Mouse (Mus musculus) spleen, adult 2 months (tissue): ENCODE results near the gene Ecm2. TPM values are rescaled to one million over a fixed set of nuclear protein-coding genes. Genes with fewer than 3 reads are reported as not detected.

Experiments used
- DNase-seq, 2 experiments: peaks; one replicate each; pipeline versions ENCODE4 v3.0.0 to v3.0.0-alpha.2; 2012 to 2021; ENCODE audit warnings: low spot score in 2 of 2, low read depth in 1 of 2
- H3K27ac ChIP-seq: fragments of 200-500 bp; 2 replicates; pipeline ENCODE4 v1.5.1; 2012; ENCODE audit warnings: low read length, inconsistent platforms; ENCODE audit not compliant: insufficient read depth
- H3K27me3 ChIP-seq: fragments of 200-500 bp; 2 replicates; pipeline ENCODE4 v1.6.1; 2012; ENCODE audit warnings: mild to moderate bottlenecking, moderate library complexity, low read length, inconsistent platforms; ENCODE audit not compliant: control insufficient read depth, insufficient read depth
- H3K36me3 ChIP-seq: fragments of 200-500 bp; 2 replicates; pipeline ENCODE4 v1.6.1; 2012; ENCODE audit warnings: mild to moderate bottlenecking, low read length, inconsistent platforms; ENCODE audit not compliant: control insufficient read depth, insufficient read depth
- H3K4me1 ChIP-seq: fragments of 200-500 bp; 2 replicates; pipeline ENCODE4 v1.6.1; 2011; ENCODE audit warnings: inconsistent platforms; ENCODE audit not compliant: control insufficient read depth, insufficient read depth, insufficient read length
- H3K4me3 ChIP-seq: fragments of 200-500 bp; 2 replicates; pipeline ENCODE4 v1.5.1; 2011; ENCODE audit warnings: mild to moderate bottlenecking, inconsistent platforms; ENCODE audit not compliant: insufficient read depth, insufficient read length; ENCODE audit errors: extremely low read depth
- CTCF ChIP-seq: fragments of 200-500 bp; IDR thresholded peaks from 2 replicates; pipeline ENCODE4 v1.5.1; 2011; ENCODE audit warnings: mild to moderate bottlenecking, inconsistent platforms; ENCODE audit not compliant: insufficient read depth, insufficient read length, insufficient replicate concordance; ENCODE audit errors: extremely low read depth
- POLR2A ChIP-seq: fragments of 200-500 bp; IDR thresholded peaks from 2 replicates; pipeline ENCODE4 v1.6.1; 2011; ENCODE audit warnings: low read depth, low read length, inconsistent platforms
- WGBS: fragments of 180-500 bp; shearing (Covaris S2); methylation state at CpG from one replicate; pipeline ENCODE4 v1.1.7; 2018; 5-methylcytosine and 5-hydroxymethylcytosine counted together
- polyA plus RNA-seq: library from polyadenylated mRNA; depleted of rRNA; stranded (reverse); fragments of >200 nt; gene quantifications from 2 replicates; pipeline ENCODE4 v1.2.3, GENCODE M21; 2012

The Ecm2 gene
- polyA plus RNA-seq, 1 experiment, result 0.14 TPM

DNA sequence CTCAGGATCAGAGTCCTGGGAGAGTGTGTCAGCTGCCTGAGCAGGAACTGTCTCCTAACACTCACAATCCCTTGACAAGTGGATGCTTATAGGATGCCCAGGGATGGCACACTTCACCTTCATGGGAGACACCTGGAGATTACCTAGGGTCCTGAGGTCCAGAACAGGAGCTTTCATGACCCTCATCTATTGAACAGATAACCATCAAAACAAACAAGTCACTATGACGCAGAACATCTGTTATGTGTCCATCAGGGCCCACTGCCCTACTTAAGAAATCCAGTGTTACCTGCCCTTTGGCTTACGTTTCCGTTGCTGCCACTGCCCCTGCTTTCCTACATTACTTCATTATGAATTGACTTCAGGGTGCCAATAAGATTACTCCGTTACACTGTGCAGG, 1.2 kb downstream of the Ecm2 start:
- no peak for TF ChIP-seq CTCF
- no peak for TF ChIP-seq POLR2A
- H3K36me3 ChIP-seq, result no peaks in the 10 kb centered on the region
- H3K4me1 ChIP-seq, result no peaks in the 10 kb centered on the region
- 96% methylated on average over 4 of the region's 4 CpGs for WGBS
- no peaks in the 10 kb centered on the region for H3K27me3 ChIP-seq
- H3K27ac ChIP-seq, result no peak overlapping the region
- no peak for DNase-seq
- H3K4me3 ChIP-seq, result no peak overlapping the region

- 87% methylated on average over 3 of the region's 3 CpGs for WGBS
- Histone ChIP-seq H3K36me3 (no peaks in the 10 kb centered on the region), H3K4me1 (no peaks in the 10 kb centered on the region), H3K4me3 (no peak overlapping the region), H3K27ac (no peak overlapping the region), H3K27me3 (no peaks in the 10 kb centered on the region)
- TF ChIP-seq CTCF (no peak), POLR2A (no peak)
- DNase-seq, result no peak
Observed at GRCm38 (mm10) chr13:49507176-49507575, 2.6 kb downstream of the Ecm2 start.

GRCm38 (mm10) chr13:49518761-49519160, 14.2 kb downstream of the Ecm2 start:
- no peak overlapping the region for H3K27ac ChIP-seq
- H3K4me1 ChIP-seq, result no peaks in the 10 kb centered on the region
- H3K27me3 ChIP-seq, result no peaks in the 10 kb centered on the region
- no peak for DNase-seq
- no peaks in the 10 kb centered on the region for H3K36me3 ChIP-seq
- TF ChIP-seq POLR2A (no peak), CTCF (no peak)
- 54% methylated on average over 2 of the region's 2 CpGs for WGBS
- no peak overlapping the region for H3K4me3 ChIP-seq

DNA sequence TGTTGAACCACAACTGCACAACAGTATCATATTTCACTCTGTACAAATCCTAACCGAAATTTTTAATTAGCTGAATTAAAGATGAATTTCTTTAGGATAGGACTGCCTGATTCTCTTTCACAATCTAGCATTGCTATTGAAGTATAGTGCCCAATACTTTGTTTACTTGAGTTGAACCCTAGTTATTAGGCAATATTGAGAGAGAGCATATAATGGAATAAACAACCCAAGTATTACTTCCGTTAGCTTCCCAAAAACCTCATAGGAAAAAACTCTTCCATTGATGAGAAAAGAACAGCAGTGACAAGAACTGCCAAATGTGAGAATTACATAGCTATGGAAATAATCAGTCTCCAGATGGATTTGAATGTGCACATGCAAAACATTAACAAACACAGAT, 21.6 kb downstream of the Ecm2 start:
- H3K27ac ChIP-seq, result no peak overlapping the region
- H3K4me3 ChIP-seq, result no peak overlapping the region
- DNase-seq, result no peak
- no peaks in the 10 kb centered on the region for H3K36me3 ChIP-seq
- TF ChIP-seq CTCF (no peak), POLR2A (no peak)
- H3K4me1 ChIP-seq, result no peaks in the 10 kb centered on the region
- WGBS, result 94% methylated on average over 2 of the region's 2 CpGs
- H3K27me3 ChIP-seq, result no peaks in the 10 kb centered on the region

DNA sequence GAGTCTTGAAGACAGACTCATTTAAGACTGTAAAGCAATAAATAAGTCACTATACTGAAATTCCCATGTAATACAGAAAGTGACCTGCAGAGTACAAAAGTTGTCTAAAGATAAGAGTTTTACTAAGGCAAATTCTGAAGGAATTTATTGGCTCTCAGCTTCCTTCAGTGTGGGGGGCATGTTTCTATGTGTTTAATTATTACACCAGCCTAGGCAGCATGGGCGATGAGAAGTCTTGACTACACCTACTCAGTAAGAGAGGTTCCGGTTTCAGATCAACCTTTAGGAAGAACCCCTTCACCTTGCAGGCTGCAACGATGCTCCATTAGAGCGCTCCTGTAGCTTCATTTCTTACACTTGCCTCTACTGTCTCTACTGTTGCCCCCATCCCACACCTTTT, 26.0 kb downstream of the Ecm2 start:
- Histone ChIP-seq H3K27me3 (no peaks in the 10 kb centered on the region), H3K4me1 (no peaks in the 10 kb centered on the region), H3K27ac (no peak overlapping the region), H3K36me3 (no peaks in the 10 kb centered on the region), H3K4me3 (no peak overlapping the region)
- TF ChIP-seq POLR2A, result no peak
- no peak for TF ChIP-seq CTCF
- WGBS, result 98% methylated on average over 4 of the region's 4 CpGs
- no peak for DNase-seq

- Histone ChIP-seq H3K36me3 (no peaks in the 10 kb centered on the region), H3K27me3 (no peaks in the 10 kb centered on the region), H3K4me3 (no peak overlapping the region), H3K4me1 (no peaks in the 10 kb centered on the region), H3K27ac (no peak overlapping the region)
- TF ChIP-seq CTCF (no peak), POLR2A (no peak)
- DNase-seq, result no peak
- WGBS, result 91% methylated on average over 1 of the region's 1 CpGs
Observed at GRCm38 (mm10) chr13:49536946-49537345, 32.3 kb downstream of the Ecm2 start.

- H3K4me1 ChIP-seq, result no peaks in the 10 kb centered on the region
- no peak for DNase-seq
- H3K27me3 ChIP-seq, result no peaks in the 10 kb centered on the region
- TF ChIP-seq POLR2A, result no peak
- no peak for TF ChIP-seq CTCF
- H3K4me3 ChIP-seq, result no peak overlapping the region
- 93% methylated on average over 1 of the region's 1 CpGs for WGBS
- H3K36me3 ChIP-seq, result no peaks in the 10 kb centered on the region
- H3K27ac ChIP-seq, result no peak overlapping the region
Observed at GRCm38 (mm10) chr13:49538693-49539092, 34.1 kb downstream of the Ecm2 start.
